Mouse (Mus musculus): ENCODE results near the gene Pcdh9.

Gene Pcdh9

DNA sequence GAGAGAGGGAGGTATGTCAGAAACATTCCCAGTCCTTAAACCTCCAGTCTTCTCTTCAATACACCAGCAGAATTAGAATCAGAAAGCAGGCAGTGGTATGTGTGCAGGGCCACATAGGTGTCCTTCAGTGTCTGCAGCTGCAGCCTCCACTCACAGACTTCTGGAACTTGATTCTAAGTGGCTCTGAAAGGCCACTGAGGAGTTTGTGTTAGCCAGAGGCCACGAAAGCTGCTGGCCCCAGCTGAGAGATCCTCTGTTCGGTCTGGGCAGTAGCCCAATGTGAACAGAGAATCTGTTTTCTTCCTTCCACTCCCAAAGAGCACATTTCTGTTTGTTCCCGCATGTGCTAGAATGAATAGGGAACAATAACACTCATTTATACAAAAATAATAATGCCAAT, 346.9 kb downstream of the Pcdh9 start:
- no peak for TF ChIP-seq GATA4 (IDR thresholded peaks at IDR 0.05; ENCODE audit: insufficient replicate concordance, low read length)

GRCm38 (mm10) chr14:93534928-93535327, 355.6 kb downstream of the Pcdh9 start:
- no peak for TF ChIP-seq GATA4 (IDR thresholded peaks at IDR 0.05; ENCODE audit: insufficient replicate concordance, low read length)

GRCm38 (mm10) chr14:93523430-93523829, 367.0 kb downstream of the Pcdh9 start:
- TF ChIP-seq GATA4 (IDR thresholded peaks at IDR 0.05; ENCODE audit: insufficient replicate concordance, low read length): no peak

DNA sequence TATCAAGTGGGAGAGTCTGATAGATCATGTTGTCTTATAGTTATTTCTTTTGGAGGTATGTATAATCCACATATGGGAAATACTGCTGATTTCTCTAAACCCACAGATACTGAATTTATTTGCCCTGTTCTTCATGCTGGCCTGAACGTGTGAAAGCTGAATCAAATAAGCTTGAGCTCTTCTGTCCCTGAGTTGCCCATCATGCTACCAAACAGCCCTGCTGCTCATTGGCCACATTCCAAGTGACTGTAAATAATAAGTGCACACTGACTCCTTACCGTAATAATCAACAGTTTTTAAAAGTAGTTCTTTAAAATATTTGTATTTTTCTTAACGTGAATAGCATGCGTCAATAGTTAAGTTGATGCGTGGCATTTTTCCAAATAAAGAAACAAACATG, 370.3 kb downstream of the Pcdh9 start:
- TF ChIP-seq GATA4 (IDR thresholded peaks at IDR 0.05; ENCODE audit: insufficient replicate concordance, low read length): no peak

DNA sequence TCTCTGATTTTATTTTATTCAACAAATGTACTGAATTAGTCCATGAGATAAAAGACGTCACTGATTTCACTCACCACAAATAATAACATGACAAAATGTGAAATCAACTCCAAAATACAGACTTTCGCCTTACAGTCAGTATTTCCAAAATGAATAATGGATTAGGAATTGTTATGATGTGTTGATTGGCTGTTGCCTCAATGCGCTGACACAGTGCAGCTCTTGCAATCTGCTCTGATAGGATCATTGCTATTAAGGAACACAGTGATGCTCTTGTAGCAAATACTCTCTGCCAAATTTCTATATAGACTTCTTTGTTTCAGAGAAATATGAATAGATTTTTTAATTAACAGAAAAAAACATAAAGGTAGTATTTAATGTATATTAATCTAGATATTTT, 373.8 kb downstream of the Pcdh9 start:
- TF ChIP-seq GATA4 (IDR thresholded peaks at IDR 0.05; ENCODE audit: insufficient replicate concordance, low read length): no peak

DNA sequence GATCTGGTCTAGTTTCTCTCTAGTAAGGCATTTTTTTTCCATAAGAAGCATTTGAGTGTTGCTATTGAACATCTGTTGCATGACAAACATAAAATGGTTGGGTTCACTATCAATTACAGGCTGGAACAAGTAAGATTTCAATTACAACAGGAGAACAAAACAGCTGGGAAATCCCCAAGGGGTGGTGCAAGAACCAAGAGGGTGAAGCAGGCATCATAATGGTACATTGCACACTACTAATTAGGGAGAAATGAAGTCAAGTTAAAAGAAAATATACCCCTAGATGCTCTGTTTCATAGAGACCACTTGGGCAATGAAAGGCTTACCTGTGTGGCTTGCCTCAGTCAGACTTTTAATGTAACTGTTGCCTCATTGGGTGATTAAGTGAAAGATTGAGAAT, 384.4 kb downstream of the Pcdh9 start:
- no peak for TF ChIP-seq GATA4 (IDR thresholded peaks at IDR 0.05; ENCODE audit: insufficient replicate concordance, low read length)

DNA sequence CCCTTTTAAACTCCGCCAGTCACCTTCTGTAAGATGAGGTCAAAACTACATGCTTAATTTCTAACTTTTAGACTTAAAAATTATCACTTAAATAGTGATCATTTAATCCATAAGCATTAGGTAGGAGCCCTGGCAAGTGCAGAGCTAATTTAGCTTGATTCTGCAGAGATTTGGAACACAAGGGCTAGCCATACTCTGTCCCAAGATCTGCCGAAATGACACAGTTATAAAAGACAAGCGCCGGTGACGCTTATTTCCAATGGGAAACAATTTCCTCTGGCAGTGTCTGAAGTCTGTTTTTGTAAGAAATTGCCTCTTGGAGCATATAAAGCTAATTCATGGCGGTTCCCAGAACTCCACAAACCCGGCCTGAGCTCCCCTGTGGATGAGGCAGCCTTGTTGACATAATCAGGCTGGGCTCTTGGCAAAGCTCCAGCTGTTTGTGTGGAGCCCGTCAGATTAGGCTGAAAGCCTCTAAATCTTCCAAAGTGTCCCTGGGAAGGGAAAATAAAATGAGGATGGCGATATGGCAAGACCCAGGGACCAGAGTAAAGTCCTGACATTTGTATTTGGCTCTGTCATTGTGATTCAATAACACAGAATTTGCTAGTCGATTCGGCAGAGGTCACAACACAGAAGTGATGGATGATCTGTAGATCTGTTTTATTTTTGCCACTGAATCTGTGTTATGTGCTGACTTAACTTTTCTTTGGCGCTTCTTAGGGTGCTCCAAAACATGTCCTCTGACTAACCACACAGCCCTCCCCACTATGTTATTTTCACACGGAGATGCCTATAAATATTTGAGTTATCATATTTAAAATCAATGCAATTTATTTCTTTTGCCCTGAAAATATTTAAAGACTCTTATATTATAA, 391.4 kb downstream of the Pcdh9 start:
- TF ChIP-seq GATA4 (IDR thresholded peaks at IDR 0.05; ENCODE audit: insufficient replicate concordance, low read length): no peak

DNA sequence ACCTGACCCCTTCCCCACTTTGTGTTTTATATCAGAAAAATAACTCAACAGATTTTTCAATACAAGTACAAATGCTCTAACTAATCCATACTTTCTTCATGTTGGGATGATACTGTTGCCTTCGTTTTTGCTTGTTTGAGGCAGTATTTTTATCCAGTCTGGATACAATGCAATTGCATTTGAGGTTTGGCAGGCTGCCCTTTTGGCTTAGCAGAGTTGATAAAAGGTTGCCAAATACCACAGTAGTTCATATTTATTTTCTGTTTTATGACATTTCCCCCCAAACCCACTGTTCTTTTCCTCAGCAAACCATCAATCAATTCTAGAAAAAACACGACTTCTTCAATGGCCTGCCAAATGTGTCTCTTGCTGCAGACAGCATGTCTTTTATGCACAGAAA, 415.5 kb downstream of the Pcdh9 start:
- TF ChIP-seq GATA4 (IDR thresholded peaks at IDR 0.05; ENCODE audit: insufficient replicate concordance, low read length): no peak

DNA sequence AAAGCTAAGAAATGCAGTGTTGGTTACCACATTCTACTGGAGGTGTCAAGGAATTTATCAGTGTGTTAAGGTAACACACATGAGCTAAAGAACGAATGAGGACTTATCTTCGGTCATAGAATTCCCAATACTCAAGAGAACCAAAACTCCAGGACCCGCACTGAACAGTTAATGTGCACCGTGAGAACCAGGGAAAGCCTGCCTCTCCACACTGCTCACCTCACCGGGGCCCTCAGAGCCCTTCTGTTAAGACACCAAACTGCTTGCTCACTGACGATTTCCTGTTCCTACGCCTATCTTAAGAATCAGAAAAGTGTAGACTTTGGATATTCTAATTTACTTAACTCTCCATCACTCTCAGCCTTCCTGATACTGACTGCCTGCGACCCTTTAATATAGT, 418.0 kb downstream of the Pcdh9 start:
- no peak for TF ChIP-seq GATA4 (IDR thresholded peaks at IDR 0.05; ENCODE audit: insufficient replicate concordance, low read length)

DNA sequence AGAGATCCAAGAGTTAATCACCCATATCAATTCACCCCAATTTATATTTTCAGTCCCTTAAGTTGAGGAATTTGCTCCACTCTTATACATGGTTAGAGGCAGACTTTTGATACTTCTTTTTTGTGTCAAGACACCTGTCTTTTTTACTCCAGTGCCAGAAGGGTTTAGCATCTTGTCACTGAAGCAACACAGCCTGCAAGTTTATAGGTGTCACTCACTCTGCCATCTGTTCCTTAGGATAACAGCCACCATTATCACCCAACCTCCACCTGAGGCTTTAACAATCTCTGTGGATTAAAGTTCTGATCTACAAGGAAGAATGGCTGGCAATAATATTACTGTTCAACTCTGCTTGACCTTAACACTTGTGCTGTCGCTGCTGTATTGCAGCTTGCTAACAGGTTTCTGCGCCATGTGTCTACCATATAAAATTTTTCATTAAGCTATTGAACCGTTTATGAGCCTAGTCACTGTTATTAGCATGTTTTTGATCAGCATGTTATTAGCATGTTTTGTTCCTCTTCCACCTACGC, 427.1 kb downstream of the Pcdh9 start:
- TF ChIP-seq GATA4 (IDR thresholded peaks at IDR 0.05; ENCODE audit: insufficient replicate concordance, low read length): no peak

- TF ChIP-seq GATA4 (IDR thresholded peaks at IDR 0.05; ENCODE audit: insufficient replicate concordance, low read length): no peak
Measured at GRCm38 (mm10) chr14:93450930-93451665, 439.4 kb downstream of the Pcdh9 start.

GRCm38 (mm10) chr14:93441852-93442251, 448.6 kb downstream of the Pcdh9 start:
- no peak for TF ChIP-seq GATA4 (IDR thresholded peaks at IDR 0.05; ENCODE audit: insufficient replicate concordance, low read length)

GRCm38 (mm10) chr14:93437226-93437625, 453.3 kb downstream of the Pcdh9 start:
- TF ChIP-seq GATA4 (IDR thresholded peaks at IDR 0.05; ENCODE audit: insufficient replicate concordance, low read length): no peak

GRCm38 (mm10) chr14:93416752-93417151, 473.7 kb downstream of the Pcdh9 start:
- TF ChIP-seq GATA4 (IDR thresholded peaks at IDR 0.05; ENCODE audit: insufficient replicate concordance, low read length): no peak

- TF ChIP-seq GATA4 (IDR thresholded peaks at IDR 0.05; ENCODE audit: insufficient replicate concordance, low read length): no peak
Measured at GRCm38 (mm10) chr14:93415496-93415895, 475.0 kb downstream of the Pcdh9 start.

GRCm38 (mm10) chr14:93409314-93409713, 481.2 kb downstream of the Pcdh9 start:
- no peak for TF ChIP-seq GATA4 (IDR thresholded peaks at IDR 0.05; ENCODE audit: insufficient replicate concordance, low read length)

Data from liver, adult (tissue).